Mouse (Mus musculus) stomach, postnatal 0 days (tissue): ENCODE measurements around the gene Mybpc2.

Experiments used
- CTCF ChIP-seq: IDR thresholded peaks from 2 replicates; pipeline ENCODE4 v1.5.1; 2016; ENCODE audit warnings: antibody characterized with exemption, low read depth, mild to moderate bottlenecking, moderate library complexity
- EP300 ChIP-seq: optimal IDR thresholded peaks from 2 replicates; pipeline ENCODE3; 2016; ENCODE audit warnings: antibody characterized with exemption

GRCm38 (mm10) chr7:44553826-44554225 lies 29.4 kb upstream of the Mybpc2 start, which contains the start of gene Nr1h2:
- TF ChIP-seq CTCF (no peak), EP300 (peak; percentile 86)
